Mouse (Mus musculus) c-Kit-positive CD71-positive TER-119-negative erythroid progenitor cells, embryonic 14.5 days (primary cell): Measurements from ENCODE around the gene Gm20388.

Experiments
- DNase-seq: peaks from one replicate; pipeline ENCODE4 v3.0.0-alpha.2; 2013; ENCODE audit warnings: low read depth

The Gm20388 gene

DNA sequence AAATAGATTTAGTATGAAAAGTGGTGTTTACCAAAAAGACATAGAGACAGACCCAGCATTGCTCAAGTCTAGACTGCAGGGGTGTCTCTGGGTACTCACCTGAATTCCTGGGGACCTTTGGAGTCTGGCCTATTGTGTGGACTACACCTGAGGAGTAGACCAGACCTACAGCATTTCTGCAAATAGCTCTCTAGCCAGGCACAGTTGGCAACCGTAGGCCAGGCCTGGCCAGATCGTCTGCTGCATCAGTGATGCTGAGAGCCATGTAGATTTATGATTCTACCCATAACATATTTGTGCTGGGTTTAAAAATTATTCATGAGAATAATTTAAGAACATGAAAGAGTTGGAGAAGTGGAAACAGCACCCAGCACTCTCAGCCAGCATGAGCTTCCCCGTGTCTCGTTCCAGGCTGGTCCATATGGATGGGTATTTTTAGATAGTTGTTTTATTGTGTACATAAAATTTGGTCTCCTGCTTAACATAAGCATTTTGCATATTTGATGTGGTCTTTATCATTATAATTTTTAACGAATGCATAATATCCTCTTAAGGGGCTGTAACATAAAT, 4378.9 kb downstream of the Gm20388 start:
- DNase-seq, result no peak

DNA sequence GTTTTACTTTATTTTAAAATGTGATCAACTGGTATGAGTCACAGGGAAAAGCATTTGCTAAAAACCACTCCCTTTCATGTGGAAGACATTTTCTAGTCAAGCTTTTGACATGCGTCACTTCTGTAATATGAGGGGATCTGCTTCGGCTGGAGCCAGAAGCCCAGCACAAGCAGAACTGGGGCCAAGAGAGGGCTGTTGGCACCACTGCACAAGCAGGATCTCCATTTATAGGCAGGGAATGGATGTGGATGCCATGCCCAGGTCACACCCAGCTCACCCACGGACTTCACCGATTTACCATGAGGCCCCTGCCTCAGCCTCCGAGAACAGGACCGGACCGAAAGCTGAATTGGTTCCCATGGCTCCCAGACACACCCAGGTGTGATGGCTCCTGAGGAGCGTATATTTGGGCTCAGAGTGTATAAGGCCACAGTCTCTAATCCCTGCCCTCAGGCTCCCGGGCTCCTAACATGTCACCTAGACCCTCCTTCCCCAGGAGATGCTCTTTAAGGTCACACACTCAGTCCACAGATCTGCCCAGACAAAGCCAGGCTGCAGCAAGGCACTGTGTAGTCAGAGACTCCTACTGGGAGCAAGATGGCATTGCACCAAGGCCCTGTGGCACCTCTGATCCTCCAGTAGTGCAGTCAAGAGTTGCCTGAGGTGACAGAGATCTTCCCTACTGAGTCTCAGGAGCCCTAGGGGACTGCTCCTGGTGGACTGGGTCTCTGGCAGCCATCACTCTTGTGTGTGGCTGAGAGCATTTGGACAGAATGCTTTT, 4380.5 kb downstream of the Gm20388 start:
- no peak for DNase-seq

DNA sequence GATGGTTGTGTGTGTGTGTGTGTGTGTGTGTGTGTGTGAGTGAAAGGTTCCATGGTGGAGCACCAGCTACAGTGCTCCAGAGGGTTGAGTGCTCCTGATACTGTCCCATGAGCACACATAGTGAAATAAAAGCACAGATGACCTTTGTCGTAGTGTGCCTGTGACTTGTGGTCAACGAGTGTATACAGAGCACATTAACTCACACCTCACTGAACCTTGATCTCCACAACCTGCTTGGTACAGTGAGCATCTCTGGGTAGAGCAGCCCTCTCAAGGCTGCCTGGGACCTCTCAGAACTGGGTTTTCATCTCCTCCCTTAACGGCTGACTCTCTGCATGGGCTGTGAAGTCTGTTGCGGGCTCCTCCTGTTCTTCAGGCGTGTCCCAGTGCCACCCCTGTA, 4381.1 kb downstream of the Gm20388 start:
- no peak for DNase-seq

DNA sequence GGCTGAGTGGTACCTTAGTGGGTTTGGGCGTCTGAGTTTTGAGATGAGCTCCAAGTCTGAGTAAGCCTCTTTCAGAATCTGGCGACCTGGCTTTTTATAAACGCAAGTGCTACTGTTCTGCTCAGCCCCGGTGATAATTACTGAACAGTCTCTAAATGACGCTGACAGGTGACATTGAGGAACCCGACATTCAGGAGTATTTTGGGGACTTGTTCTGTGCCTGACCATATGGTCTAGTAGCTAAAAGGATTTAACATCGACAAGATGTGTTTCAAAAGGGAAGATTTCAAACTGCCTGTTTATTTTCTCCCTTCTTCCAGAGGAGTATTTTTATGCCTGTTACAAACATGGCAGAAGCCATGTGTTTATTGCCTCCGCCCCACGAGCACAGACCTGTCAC, 4382.3 kb downstream of the Gm20388 start:
- no peak for DNase-seq

DNA sequence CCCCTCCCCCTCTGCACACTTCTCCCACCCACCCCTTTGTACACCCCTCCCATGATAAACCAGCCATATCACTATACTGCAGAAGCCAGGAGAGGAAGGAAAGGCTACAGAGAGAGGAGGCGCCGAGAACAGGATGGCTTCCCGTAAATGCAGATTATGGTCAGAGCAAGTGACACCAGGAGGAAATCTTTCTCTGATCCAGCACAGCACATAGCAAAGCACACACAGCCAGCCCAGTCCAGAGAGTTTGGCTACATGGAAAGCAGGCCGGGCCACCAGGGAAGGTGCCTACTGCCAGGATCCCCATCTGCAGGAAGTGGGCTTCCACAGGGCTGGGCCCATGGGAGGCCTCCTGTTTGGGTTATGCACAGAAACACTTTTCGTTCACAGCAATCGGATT, 4383.8 kb downstream of the Gm20388 start:
- no peak for DNase-seq

DNA sequence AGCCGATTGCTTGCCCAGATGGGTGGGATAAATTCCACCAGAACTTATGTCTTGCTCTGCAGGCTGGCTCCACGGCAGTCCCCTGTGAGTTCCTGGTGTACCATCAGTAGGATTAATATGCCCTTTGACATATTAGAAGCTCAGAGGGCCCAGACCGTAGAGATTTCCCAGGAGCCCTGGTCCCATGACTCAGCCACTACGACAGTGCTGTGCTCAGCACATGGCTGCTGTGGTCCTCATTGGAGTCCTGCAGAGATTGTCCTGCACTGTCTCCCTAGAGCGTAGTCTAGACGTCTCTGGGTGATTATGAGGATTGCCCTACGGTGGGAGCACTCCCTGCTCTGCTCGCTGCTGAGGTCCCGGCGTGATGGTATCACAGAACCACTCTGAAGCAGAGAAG, 4384.3 kb downstream of the Gm20388 start:
- no peak for DNase-seq

DNA sequence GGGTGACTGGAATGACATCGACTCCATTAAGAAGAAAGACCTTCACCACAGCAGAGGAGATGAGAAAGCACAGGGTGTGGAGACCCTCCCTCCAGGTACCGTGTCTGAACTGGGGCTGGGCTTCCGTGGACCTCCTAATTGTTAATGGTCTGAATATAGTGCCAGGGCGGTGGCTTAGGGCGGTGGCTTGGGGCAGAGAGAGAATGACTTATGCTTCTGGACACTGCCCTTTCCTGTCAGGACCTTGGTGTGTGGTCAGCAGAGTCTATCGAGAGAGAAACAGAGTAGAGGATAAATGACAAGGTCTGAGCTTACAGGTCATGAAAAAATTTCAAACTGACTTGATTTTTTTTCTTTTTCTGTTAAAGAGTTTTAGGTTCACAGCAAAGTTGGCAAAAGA, 4384.7 kb downstream of the Gm20388 start:
- no peak for DNase-seq

DNA sequence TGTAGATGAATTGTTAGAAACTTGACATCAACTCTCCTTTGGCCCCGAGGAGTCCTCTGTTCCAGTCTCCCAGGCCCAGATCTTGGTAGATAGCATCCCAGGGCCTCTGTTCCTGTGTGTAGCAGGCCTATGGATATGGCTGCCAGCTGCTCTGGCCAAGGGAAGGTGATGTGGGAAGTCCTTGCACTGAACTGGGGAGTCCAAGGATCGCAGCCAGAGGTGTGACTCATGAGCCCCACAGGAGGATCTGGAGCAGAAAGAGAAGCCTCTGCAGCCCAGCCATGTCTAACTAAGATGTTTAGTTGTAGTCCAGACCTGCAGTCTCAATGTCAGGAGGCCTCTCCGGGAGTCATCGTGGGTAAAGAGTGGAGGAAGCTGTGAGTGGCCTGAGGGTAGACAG, 4390.9 kb downstream of the Gm20388 start:
- DNase-seq, result no peak

DNA sequence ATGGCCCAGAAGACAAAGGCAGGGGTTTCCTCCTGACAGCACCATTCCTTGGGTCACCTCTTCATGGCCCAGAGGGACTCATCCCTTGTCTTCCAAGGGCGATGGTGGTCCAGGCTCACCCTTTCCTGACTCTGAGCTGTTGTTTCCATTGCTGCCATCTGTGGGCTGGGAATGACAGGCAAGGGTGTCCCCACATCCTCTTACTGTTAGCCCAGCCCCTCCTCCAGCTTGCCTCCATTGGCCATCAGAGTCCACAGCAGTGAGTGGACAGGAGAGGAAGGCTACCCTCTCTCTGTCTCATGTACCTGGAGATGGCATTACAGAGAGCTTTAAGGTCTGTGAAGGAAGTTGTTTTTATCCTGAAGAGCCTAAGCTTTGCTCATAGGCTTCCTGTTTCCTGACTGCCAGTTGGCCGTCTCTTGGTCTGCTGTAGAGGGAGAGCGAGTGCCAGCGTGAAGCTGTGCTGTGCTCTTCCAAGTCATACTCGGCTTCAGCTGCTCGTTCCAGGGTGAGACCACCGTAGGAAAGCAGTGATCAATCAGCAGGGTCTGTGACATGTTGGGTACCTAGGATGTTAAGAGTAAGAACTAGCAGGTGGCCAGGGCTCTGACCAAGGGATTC, 4391.4 kb downstream of the Gm20388 start:
- no peak for DNase-seq

DNA sequence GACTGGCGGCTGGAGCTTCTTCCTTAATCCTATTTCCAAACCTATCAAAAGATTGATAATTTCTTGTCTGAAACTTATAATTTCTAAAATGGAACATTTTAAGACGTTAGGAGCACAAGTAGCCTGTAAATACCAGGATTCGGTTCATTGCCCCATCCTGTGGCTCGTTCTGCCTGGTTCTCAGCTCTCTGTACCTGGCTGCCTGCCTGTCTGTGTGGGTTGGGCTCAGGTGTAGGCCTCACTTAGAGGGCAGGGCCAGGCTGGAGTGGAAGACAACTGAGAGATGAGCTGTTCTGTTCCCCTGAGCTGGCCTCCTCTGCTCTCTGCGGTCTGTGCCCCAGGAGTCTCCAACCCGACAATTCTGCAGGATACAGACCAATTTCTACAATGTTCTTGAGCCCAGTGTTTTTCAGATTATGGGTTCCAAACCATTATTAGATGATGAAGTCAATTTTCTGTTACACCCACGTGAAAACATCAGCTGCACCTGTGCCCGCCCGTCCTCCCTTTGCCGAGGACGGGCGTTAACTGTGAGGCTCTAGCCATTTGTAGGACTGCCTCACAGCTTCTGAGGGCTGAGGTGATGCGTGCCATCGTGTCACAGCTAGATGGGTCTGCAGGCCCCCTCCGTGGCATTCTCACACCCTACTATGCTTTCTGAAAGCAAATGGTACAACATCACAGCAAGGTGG, 4392.7 kb downstream of the Gm20388 start:
- DNase-seq, result no peak

DNA sequence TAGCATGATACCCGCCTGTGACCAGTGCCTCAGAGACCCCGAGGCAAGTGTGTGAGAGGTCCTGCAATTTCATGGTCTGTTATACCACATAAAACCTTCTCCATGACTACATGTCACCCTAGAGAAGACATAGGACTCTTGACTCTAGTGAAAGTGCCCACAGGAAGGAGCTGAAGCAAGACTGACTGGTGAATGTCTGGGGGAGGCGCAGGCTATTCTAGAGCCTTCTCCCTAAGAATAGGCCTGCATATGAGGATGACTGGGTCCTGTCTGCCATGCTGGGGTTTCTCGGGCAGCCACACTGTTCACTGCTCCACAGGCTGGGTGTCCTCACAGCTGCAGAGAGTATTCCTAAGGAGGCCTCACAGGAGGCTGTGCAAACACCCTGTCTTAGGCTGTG, 4393.5 kb downstream of the Gm20388 start:
- no peak for DNase-seq

DNA sequence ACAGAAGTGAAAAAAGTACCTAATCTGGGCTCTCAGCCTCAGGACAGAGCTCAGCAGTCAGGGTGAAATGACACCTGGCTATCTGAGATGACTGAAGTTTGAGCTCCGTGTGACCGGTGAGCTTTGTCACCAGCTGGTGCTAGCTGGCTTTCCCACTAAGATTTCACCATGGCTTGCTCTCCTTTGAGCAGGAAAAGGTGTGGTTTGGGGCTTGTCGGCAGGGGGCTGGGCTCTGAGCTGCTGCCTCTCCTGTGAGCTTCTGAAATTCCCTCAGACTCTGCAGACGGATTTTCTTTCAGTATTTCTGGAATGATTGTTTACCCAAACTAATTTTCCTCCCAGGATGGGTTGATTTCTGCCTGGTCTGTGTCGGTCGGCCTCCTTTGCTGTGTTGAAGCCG, 4395.9 kb downstream of the Gm20388 start:
- no peak for DNase-seq

DNA sequence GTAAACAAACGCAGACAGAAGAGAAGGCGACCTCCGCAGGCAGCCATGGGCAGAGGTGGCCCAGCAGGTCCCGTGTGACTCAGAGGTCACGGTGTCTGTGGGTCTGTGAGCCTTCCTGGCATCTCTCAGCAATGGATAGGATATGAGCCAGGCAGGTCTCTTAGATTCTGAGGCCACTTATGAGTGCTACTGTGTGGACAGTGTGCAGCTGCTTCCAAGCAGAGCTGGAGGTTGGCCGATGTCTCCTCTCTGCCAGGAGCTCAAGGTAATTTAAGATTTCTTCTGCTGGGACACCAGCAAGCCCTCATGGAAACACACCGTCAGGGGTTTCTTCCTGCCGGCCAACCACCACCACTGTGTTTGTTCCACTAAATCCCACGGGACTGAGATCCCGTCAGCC, 4397.1 kb downstream of the Gm20388 start:
- no peak for DNase-seq

DNA sequence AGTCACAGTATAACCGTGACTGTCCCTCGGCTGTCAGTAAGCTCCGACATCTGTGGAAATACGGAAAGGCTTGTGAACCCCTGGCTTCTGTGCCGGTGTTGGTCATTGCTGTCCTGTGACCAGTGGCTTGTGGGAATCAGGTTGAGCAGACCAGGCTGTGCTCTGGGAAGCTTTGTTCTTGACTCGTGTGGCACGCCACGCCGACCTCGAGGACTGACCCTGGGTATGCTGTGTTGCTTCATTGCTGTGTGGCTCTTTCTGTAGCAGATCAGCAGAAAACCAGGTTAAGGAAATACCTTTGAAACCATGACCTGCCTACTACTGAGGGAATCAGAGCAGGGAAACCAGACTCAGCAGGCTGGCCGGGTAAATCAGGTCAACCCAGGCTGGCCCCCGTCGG, 4399.9 kb downstream of the Gm20388 start:
- no peak for DNase-seq

DNA sequence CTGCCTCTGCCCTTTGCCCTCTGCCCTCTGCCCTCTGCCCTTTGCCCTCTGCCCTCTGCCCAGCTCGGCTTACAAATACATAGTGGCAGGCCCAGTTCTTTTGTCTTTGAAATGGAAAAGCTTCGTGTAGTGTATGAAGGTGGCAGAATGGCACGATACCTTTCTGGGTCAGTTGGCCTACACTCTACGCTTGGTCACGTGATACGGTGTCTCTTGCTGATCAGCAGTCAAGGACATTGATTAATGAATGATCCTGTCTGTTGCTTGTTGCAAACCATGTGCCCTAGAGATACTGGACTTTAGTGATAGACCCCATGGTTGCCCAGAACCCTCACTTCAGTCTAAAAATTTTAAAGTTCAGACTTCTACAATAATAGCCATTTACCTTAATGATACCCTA, 4400.5 kb downstream of the Gm20388 start:
- no peak for DNase-seq

DNA sequence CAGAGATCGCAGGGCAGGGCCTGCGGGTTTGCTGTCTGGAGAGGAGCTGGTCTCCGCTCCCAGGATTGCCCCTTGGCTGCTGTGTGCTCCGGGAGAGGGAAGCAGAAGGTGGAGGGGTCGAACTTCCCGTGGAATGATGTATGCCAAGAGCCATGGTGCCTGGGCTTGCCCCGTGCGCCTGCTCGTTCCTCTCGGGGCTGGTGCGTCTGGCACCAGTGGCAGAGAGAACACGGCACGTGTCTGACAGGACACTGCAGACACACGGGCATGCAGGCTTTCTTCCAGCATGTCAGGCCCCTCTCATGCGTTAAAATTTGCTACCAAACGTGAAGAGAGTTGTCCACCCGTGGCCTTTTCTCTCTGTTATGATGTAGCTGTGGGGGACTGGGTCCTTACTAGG, 4401.1 kb downstream of the Gm20388 start:
- no peak for DNase-seq

DNA sequence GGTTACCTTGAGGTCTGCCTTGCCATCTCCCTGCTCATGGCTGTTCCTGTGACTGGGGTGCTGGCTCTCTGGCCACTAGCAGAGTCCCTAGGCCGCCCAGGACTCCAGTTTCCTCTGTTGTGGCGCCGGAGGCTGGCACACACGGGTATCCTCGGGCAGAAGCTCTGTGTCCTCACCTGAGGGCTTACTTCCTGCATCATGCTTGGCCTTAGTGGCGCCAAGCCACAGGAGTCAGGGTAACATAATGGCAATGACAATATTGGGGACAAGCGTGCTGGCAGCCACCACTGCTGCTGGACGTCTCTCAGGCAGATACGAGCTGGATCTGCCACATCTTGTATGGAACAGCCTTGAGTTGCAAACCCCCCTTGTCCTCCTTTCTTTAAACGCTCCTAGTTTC, 4401.6 kb downstream of the Gm20388 start:
- DNase-seq, result no peak

DNA sequence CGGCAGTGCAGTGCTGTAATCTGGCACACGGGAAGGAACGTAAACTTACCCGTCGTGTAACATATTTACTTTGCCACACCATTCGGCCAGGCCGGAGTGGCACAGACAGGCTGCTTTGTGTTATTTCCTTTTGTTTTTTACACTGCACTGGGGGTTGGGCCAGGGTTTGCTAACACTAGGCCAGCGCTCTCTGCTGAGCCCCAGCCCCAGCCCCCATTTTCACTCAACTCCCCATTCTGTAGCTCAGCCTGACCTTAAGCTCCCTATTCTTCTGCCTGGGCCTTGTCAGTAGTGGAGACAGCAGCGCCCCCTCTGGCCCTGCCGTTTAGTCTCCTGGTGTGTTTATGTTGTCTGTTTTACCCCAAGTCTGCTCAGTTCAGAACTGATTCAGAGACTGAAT, 4404.2 kb downstream of the Gm20388 start:
- no peak for DNase-seq

DNA sequence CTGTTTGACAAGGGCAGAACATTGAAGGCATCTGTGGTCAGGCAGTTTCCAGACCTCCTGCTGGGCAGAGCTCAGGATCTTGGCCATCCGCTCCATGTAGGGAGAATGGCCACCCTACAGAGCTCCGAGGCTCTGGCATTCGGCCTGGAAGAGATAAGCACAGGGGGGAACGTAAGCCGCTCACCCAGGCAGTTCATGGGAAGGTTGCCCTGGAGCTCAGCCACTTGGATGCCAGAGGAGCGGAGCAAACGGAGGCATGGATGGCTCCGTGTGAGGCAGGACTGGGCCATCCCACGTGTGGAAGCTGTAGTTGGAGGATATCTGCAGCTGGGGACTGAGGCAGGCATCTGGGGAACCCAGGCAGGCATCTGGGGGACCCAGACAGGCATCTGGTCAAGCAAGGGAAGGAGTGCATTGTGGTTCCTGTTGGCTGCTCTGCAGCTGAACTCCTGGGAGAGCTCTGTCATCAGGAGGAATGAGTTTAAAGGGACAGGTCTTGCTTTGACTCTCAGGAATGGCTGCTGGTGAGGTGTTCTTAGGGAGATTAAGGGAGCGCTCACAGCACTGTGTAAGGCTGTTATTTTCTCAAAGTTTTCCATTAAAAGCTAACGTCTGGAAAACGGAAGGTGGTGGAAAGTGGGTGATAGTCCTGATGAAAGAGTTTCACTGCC, 4406.0 kb downstream of the Gm20388 start:
- no peak for DNase-seq

DNA sequence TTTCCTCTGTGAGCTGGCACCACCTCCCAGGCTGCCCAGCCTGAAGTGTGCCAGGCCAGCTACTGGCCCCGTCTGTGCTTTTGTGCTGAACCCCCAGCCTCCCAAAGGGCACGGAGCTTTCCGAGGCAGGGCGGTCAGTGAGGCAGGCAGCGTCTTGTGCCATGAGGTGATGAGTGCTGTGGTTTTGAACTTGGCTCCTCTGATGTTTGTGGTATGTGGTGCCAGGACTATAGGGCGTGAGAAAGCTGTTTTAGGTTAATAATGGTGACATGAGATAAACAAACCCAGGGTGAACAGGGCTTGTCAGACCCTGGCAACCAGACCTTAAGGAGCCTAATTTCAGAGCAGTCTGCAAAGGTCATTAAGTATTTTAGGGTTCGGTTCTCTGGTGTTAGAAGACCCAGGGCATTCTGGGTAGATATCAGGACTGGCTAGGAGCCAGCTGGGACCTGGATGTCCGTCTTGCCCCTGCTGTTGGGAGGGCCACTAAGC, 4406.6 kb downstream of the Gm20388 start:
- DNase-seq, result no peak

DNA sequence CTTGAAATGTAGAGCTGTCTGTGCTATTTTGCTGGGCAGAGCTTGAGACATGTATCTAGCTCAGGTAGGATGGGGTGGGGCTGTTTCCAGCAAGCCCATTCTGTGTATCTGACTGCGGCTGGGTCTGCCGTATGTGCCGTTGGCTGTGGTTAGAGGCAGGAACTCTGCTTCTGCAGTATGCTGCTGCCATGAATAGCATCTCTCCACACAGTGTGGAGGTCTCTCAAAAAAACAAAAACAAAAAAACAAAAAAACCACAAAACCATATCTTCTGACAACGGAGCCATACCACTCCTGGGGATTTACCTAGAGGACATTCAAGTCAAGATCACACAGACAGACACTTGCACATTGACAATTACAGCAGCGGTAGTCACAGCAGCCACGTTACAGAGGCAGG, 4407.2 kb downstream of the Gm20388 start:
- no peak for DNase-seq

DNA sequence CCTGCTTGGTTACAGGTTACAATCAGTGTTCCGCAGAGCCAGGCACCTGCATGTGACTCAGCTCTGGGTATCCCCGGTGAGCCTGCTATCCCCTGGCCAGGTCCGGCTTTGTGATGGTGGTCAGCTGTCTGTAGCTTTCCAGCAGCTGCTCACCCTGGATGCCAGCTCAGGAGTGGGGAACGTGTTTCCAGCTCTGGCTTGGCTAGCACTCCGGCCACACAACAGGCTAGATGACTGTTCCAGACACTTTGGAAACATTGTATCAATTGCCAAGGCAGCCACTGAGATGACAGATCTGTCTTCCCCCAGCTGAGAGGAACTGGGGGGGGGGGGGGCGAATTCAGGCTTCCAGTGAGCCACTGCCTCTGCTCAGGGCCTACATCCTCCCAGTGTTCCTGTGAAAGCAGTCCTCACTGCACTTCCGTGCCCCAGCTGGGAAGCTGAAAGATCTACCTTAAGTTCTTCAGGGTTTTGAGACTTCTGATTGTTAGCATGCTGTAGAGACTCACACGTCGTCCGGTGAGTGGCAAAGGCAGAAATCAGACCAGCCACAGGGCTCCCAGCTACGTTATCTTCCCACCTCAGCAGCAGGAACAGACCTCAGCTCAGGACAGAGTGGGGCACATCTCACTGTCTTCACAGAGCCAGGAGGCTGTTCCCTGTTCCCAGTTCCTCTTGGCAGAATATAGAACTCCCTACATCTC, 4408.1 kb downstream of the Gm20388 start:
- peak; percentile 36 for DNase-seq
